Mouse (Mus musculus): ENCODE data around the gene Kdelr1.
A peak's percentile ranks its signal among the peaks of the same experiment; 100 is the strongest.

- TF ChIP-seq CTCF (IDR thresholded peaks at IDR 0.05; ENCODE audit: borderline replicate concordance, extremely low read depth, insufficient read depth, insufficient read length): no peak
- TF ChIP-seq POLR2A (IDR thresholded peaks at IDR 0.05; ENCODE audit: borderline replicate concordance, extremely low read depth, insufficient read depth, insufficient read length, poor library complexity, severe bottlenecking): peak; percentile 69; the same call in 1 of the 2 replicates
Measured at GRCm38 (mm10) chr7:45896517-45897257, 24.1 kb downstream of the Kdelr1 start, which contains the start of the genes Syngr4 and Tmem143.

Data from brain, embryonic 14.5 days (tissue).